Mouse (Mus musculus) stomach, embryonic 14.5 days (tissue): ENCODE data around the gene Rhno1. TPM values are rescaled to one million over a fixed set of nuclear protein-coding genes. Genes with fewer than 3 reads are reported as not detected.

Source experiments
- ATAC-seq: fragments of 200-750 bp; cut with Nextera tagmentation; 2 replicates; pipeline ENCODE4 v1.8.0; 2017; ENCODE audit warnings: low read depth, moderate TSS enrichment; ENCODE audit not compliant: insufficient number of reproducible peaks, insufficient read depth, low FRiP score
- H3K27ac ChIP-seq: fragments of 300-500 bp; sonication (generic); 2 replicates; pipeline ENCODE4 v1.5.1; 2014; ENCODE audit warnings: mild to moderate bottlenecking, low read length, moderate library complexity, mixed read lengths
- H3K27me3 ChIP-seq: fragments of 300-500 bp; sonication (generic); 2 replicates; pipeline ENCODE4 v1.6.1; 2014; ENCODE audit warnings: low read length, control low read depth, mixed read lengths; ENCODE audit not compliant: control insufficient read depth, insufficient read depth
- H3K36me3 ChIP-seq: fragments of 300-500 bp; sonication (generic); 2 replicates; pipeline ENCODE4 v1.6.1; 2014; ENCODE audit warnings: mild to moderate bottlenecking, control low read depth, low read length, moderate library complexity, mixed read lengths; ENCODE audit not compliant: control insufficient read depth, insufficient read depth
- H3K4me1 ChIP-seq: fragments of 300-500 bp; sonication (generic); 2 replicates; pipeline ENCODE4 v1.6.1; 2014; ENCODE audit warnings: low read length, control low read depth, mixed read lengths; ENCODE audit not compliant: control insufficient read depth, insufficient read depth
- H3K4me2 ChIP-seq: fragments of 300-500 bp; sonication (generic); replicated peaks from 2 replicates; pipeline ENCODE4 v1.6.1; 2014; ENCODE audit warnings: low read depth, low read length, control low read depth
- H3K4me3 ChIP-seq: fragments of 300-500 bp; sonication (generic); 2 replicates; pipeline ENCODE4 v1.5.1; 2014; ENCODE audit warnings: low read depth, low read length, control low read depth
- H3K9ac ChIP-seq: fragments of 300-500 bp; sonication (generic); replicated peaks from 2 replicates; pipeline ENCODE4 v1.6.1; 2014; ENCODE audit warnings: low read depth, mild to moderate bottlenecking, control low read depth, low read length, moderate library complexity, mixed read lengths
- H3K9me3 ChIP-seq: fragments of 300-500 bp; sonication (generic); 2 replicates; pipeline ENCODE4 v1.6.1; 2016; ENCODE audit warnings: low read depth, low read length, control low read depth; ENCODE audit not compliant: control insufficient read depth
- WGBS: fragments of 180-500 bp; shearing (Covaris S2); extraction: QIAGEN DNeasy Blood & Tissue Kit; methylation state at CpG from one replicate; pipeline ENCODE4 v1.1.7; 2014; 5-methylcytosine and 5-hydroxymethylcytosine counted together
- polyA plus RNA-seq: library from polyadenylated mRNA; unstranded; fragments of >200 nt; fragmentation: Nextera tagmentation; extraction: Ambion mirVana; gene quantifications from 2 replicates; pipeline ENCODE4 v1.2.1, GENCODE M21; 2014

Rhno1 gene
- polyA plus RNA-seq, result 126 and 137 TPM in 2 replicates

GRCm38 (mm10) chr6:128362381-128363006 lies at the start of gene Rhno1, which contains the start of gene Foxm1:
Gene Rhno1 (minus strand): TSS chr6:128362911.
Gene Foxm1 (plus strand): TSS chr6:128362967.
- no peaks in the 10 kb centered on the region for H3K9me3 ChIP-seq
- peak within 1 kb of the TSS; percentile 72 for H3K4me2 ChIP-seq
- H3K27ac ChIP-seq, result peak within 1 kb of the TSS; percentile 96
- peak within 1 kb of the TSS; percentile 80 for H3K9ac ChIP-seq
- under 1% methylated on average over 68 of the region's 76 CpGs for WGBS
- H3K27me3 ChIP-seq, result no peaks in the 10 kb centered on the region
- ATAC-seq, result peak; percentile 85
- peaks cover 19% of the 10 kb centered on the region; the same call in 1 of the 2 replicates for H3K4me1 ChIP-seq
- H3K36me3 ChIP-seq, result peaks cover 33% of the 10 kb centered on the region
- peak within 1 kb of the TSS; percentile 90 for H3K4me3 ChIP-seq

- H3K9me3 ChIP-seq, result no peaks in the 10 kb centered on the region
- H3K27me3 ChIP-seq, result no peaks in the 10 kb centered on the region
- H3K9ac ChIP-seq, result no peak overlapping the region
- H3K27ac ChIP-seq, result no peak overlapping the region
- H3K4me2 ChIP-seq, result no peak overlapping the region
- ATAC-seq, result no peak; the same call in 1 of the 2 replicates
- WGBS, result 19% methylated on average over 3 of the region's 3 CpGs
- no peak overlapping the region for H3K4me3 ChIP-seq
- H3K4me1 ChIP-seq, result no peaks in the 10 kb centered on the region
- peaks cover 56% of the 10 kb centered on the region for H3K36me3 ChIP-seq
These were observed 48.4 kb upstream of the Rhno1 start for GRCm38 (mm10) chr6:128411115-128411514.

- WGBS, result 94% methylated on average over 13 of the region's 13 CpGs
These were observed 47.6 kb upstream of the Rhno1 start for GRCm38 (mm10) chr6:128410305-128410704.

GRCm38 (mm10) chr6:128408544-128409125 lies 45.9 kb upstream of the Rhno1 start:
- Histone ChIP-seq H3K9me3 (no peaks in the 10 kb centered on the region), H3K4me2 (no peak overlapping the region), H3K27me3 (no peaks in the 10 kb centered on the region), H3K4me3 (no peak overlapping the region), H3K9ac (no peak overlapping the region), H3K27ac (no peak overlapping the region), H3K4me1 (no peaks in the 10 kb centered on the region), H3K36me3 (peaks cover 48% of the 10 kb centered on the region)
- ATAC-seq, result no peak
- 88% methylated on average over 7 of the region's 7 CpGs for WGBS

More at GRCm38 (mm10) chr6:128410305-128410704, 47.6 kb upstream of the Rhno1 start:
- Histone ChIP-seq H3K4me2 (no peak overlapping the region), H3K9me3 (no peaks in the 10 kb centered on the region), H3K27me3 (no peaks in the 10 kb centered on the region), H3K36me3 (peaks cover 50% of the 10 kb centered on the region), H3K4me1 (no peaks in the 10 kb centered on the region), H3K9ac (no peak overlapping the region), H3K27ac (no peak overlapping the region), H3K4me3 (no peak overlapping the region)
- no peak for ATAC-seq

- no peak for ATAC-seq
- peaks cover 22% of the 10 kb centered on the region for H3K36me3 ChIP-seq
- no peaks in the 10 kb centered on the region for H3K4me1 ChIP-seq
- WGBS, result 49% methylated on average over 5 of the region's 5 CpGs
- no peak overlapping the region for H3K27ac ChIP-seq
- H3K4me3 ChIP-seq, result no peak overlapping the region
- H3K27me3 ChIP-seq, result no peaks in the 10 kb centered on the region
- no peaks in the 10 kb centered on the region for H3K9me3 ChIP-seq
- no peak overlapping the region for H3K9ac ChIP-seq
- H3K4me2 ChIP-seq, result no peak overlapping the region
These were observed 42.0 kb upstream of the Rhno1 start for GRCm38 (mm10) chr6:128404708-128405107.

- no peak overlapping the region for H3K9ac ChIP-seq
- H3K36me3 ChIP-seq, result no peaks in the 10 kb centered on the region
- H3K9me3 ChIP-seq, result no peaks in the 10 kb centered on the region
- peaks cover 2% of the 10 kb centered on the region; the same call in 1 of the 2 replicates for H3K4me1 ChIP-seq
- ATAC-seq, result peak; percentile 76; the same call in 1 of the 2 replicates
- H3K4me2 ChIP-seq, result peak overlapping the region; percentile 39
- WGBS, result 22% methylated on average over 20 of the region's 21 CpGs
- no peaks in the 10 kb centered on the region for H3K27me3 ChIP-seq
- H3K4me3 ChIP-seq, result peak overlapping the region; percentile 20
- peak overlapping the region; percentile 23; the same call in 1 of the 2 replicates for H3K27ac ChIP-seq
These were observed 36.9 kb upstream of the Rhno1 start for GRCm38 (mm10) chr6:128399421-128400185.

GRCm38 (mm10) chr6:128398996-128399395 lies 36.3 kb upstream of the Rhno1 start, which contains the start of gene Nrip2:
Gene Nrip2 (plus strand): TSS chr6:128399296.
- peaks cover 2% of the 10 kb centered on the region; the same call in 1 of the 2 replicates for H3K4me1 ChIP-seq
- H3K9ac ChIP-seq, result no peak within 1 kb of the TSS
- H3K4me3 ChIP-seq, result peak within 1 kb of the TSS; percentile 20
- H3K36me3 ChIP-seq, result no peaks in the 10 kb centered on the region
- H3K9me3 ChIP-seq, result no peaks in the 10 kb centered on the region
- no peak for ATAC-seq
- peak within 1 kb of the TSS; percentile 23; the same call in 1 of the 2 replicates for H3K27ac ChIP-seq
- H3K27me3 ChIP-seq, result no peaks in the 10 kb centered on the region
- H3K4me2 ChIP-seq, result peak within 1 kb of the TSS; percentile 39
- 77% methylated on average over 3 of the region's 3 CpGs for WGBS

- WGBS, result 76% methylated on average over 7 of the region's 7 CpGs
- no peaks in the 10 kb centered on the region for H3K9me3 ChIP-seq
- H3K27ac ChIP-seq, result no peak overlapping the region
- no peak for ATAC-seq
- H3K9ac ChIP-seq, result no peak overlapping the region
- no peaks in the 10 kb centered on the region for H3K27me3 ChIP-seq
- H3K36me3 ChIP-seq, result no peaks in the 10 kb centered on the region
- no peak overlapping the region for H3K4me2 ChIP-seq
- peaks cover 2% of the 10 kb centered on the region; the same call in 1 of the 2 replicates for H3K4me1 ChIP-seq
- H3K4me3 ChIP-seq, result no peak overlapping the region
These were observed 35.0 kb upstream of the Rhno1 start for GRCm38 (mm10) chr6:128397574-128398261.
